Mouse (Mus musculus): Measurements from ENCODE around the gene Rpf2.

Gene Rpf2

GRCm38 (mm10) chr10:40250969-40251368, 4.1 kb upstream of the Rpf2 start:
- in situ Hi-C loops (cut with MboI, MseI): loop anchor here (25.0 kb wide), 1 partner anchor 636 kb away; the partner anchor contains the start of genes Cdc40 and Wasf1

GRCm38 (mm10) chr10:40249625-40250024, 2.8 kb upstream of the Rpf2 start:
- in situ Hi-C loops (cut with MboI, MseI): loop anchor here (25.0 kb wide), 1 partner anchor 638 kb away; the partner anchor contains the start of genes Cdc40 and Wasf1

- in situ Hi-C loops (cut with MboI, MseI): no loop called here
These were observed 405 bp upstream of the Rpf2 start for GRCm38 (mm10) chr10:40247166-40247716.

- in situ Hi-C loops (cut with MboI, MseI): no loop called here
These were observed 9.0 kb downstream of the Rpf2 start for GRCm38 (mm10) chr10:40237826-40238225.

- in situ Hi-C loops (cut with MboI, MseI): no loop called here
These were observed 13.6 kb downstream of the Rpf2 start for GRCm38 (mm10) chr10:40233241-40233640.

GRCm38 (mm10) chr10:40232442-40232841, 14.4 kb downstream of the Rpf2 start:
- in situ Hi-C loops (cut with MboI, MseI): no loop called here

- in situ Hi-C loops (cut with MboI, MseI): no loop called here
These were observed 17.1 kb downstream of the Rpf2 start for GRCm38 (mm10) chr10:40229725-40230124.

- in situ Hi-C loops (cut with MboI, MseI): no loop called here
These were observed 19.1 kb downstream of the Rpf2 start for GRCm38 (mm10) chr10:40227660-40228303.

- in situ Hi-C loops (cut with MboI, MseI): loop anchor here (25.0 kb wide), 1 partner anchor 1057 kb away; the partner anchor contains the start of gene Ccn6
These were observed 28.0 kb downstream of the Rpf2 start for GRCm38 (mm10) chr10:40218874-40219273.

- in situ Hi-C loops (cut with MboI, MseI): loop anchor here (5.0 to 25.0 kb wide), 3 partner anchors 160 to 1050 kb away; partner anchors contain the start of genes Ccn6 and Mfsd4b3
These were observed 34.2 kb downstream of the Rpf2 start for GRCm38 (mm10) chr10:40212443-40213169.

GRCm38 (mm10) chr10:40195001-40195400, 51.8 kb downstream of the Rpf2 start:
- in situ Hi-C loops (cut with MboI, MseI): no loop called here

- in situ Hi-C loops (cut with MboI, MseI): no loop called here
These were observed 54.6 kb downstream of the Rpf2 start for GRCm38 (mm10) chr10:40192010-40192935.

GRCm38 (mm10) chr10:40191338-40191979, 55.4 kb downstream of the Rpf2 start:
- in situ Hi-C loops (cut with MboI, MseI): no loop called here

GRCm38 (mm10) chr10:40190871-40191270, 56.0 kb downstream of the Rpf2 start:
- in situ Hi-C loops (cut with MboI, MseI): no loop called here

GRCm38 (mm10) chr10:40189689-40190088, 57.1 kb downstream of the Rpf2 start:
- in situ Hi-C loops (cut with MboI, MseI): no loop called here

- in situ Hi-C loops (cut with MboI, MseI): no loop called here
These were observed 58.0 kb downstream of the Rpf2 start for GRCm38 (mm10) chr10:40188831-40189230.

- in situ Hi-C loops (cut with MboI, MseI): no loop called here
These were observed 60.9 kb downstream of the Rpf2 start for GRCm38 (mm10) chr10:40185956-40186355.

- in situ Hi-C loops (cut with MboI, MseI): no loop called here
These were observed 66.8 kb downstream of the Rpf2 start for GRCm38 (mm10) chr10:40180011-40180410.

- in situ Hi-C loops (cut with MboI, MseI): no loop called here
These were observed 67.7 kb downstream of the Rpf2 start for GRCm38 (mm10) chr10:40179142-40179541.

- in situ Hi-C loops (cut with MboI, MseI): no loop called here
These were observed 69.4 kb downstream of the Rpf2 start for GRCm38 (mm10) chr10:40177323-40177962.
